Mouse (Mus musculus): ENCODE measurements at regions not wholly inside any gene's neighbourhood (a gene's known extent, or its start where the extent isn't known, plus 50 kb on each side); places are given as distances from the start of the nearest gene placed in this dataset.

GRCm38 (mm10) chr2:117913846-117914245 lies 197.8 kb upstream of the Thbs1 start:
- DNase-seq, result no peak

- no peak for DNase-seq
Observed at GRCm38 (mm10) chr2:117915821-117916220, 195.9 kb upstream of the Thbs1 start.

- no peak for DNase-seq
Observed at GRCm38 (mm10) chr2:117917181-117917580, 194.5 kb upstream of the Thbs1 start.

GRCm38 (mm10) chr2:117924877-117925276 lies 186.8 kb upstream of the Thbs1 start:
- DNase-seq, result no peak

GRCm38 (mm10) chr2:117925412-117925811 lies 186.3 kb upstream of the Thbs1 start:
- DNase-seq, result no peak

- DNase-seq, result no peak
Observed at GRCm38 (mm10) chr2:117928062-117928461, 183.6 kb upstream of the Thbs1 start.

GRCm38 (mm10) chr2:117929586-117929985 lies 182.1 kb upstream of the Thbs1 start:
- DNase-seq, result no peak

GRCm38 (mm10) chr2:117930895-117931537 lies 180.7 kb upstream of the Thbs1 start:
- no peak for DNase-seq

GRCm38 (mm10) chr2:117936590-117936989 lies 175.1 kb upstream of the Thbs1 start:
- DNase-seq, result no peak

- DNase-seq, result no peak
Observed at GRCm38 (mm10) chr2:117938283-117939049, 173.2 kb upstream of the Thbs1 start.

- DNase-seq, result no peak
Observed at GRCm38 (mm10) chr2:117941517-117942096, 170.1 kb upstream of the Thbs1 start.

- DNase-seq, result no peak
Observed at GRCm38 (mm10) chr2:117943666-117944065, 168.0 kb upstream of the Thbs1 start.

- no peak for DNase-seq
Observed at GRCm38 (mm10) chr2:117944325-117944724, 167.4 kb upstream of the Thbs1 start.

GRCm38 (mm10) chr2:117944942-117945341 lies 166.7 kb upstream of the Thbs1 start:
- DNase-seq, result no peak

GRCm38 (mm10) chr2:117950431-117951336 lies 161.0 kb upstream of the Thbs1 start:
- DNase-seq, result peak; percentile 48

- no peak for DNase-seq
Observed at GRCm38 (mm10) chr2:117951337-117951718, 160.3 kb upstream of the Thbs1 start.

GRCm38 (mm10) chr2:117958737-117959136 lies 152.9 kb upstream of the Thbs1 start:
- no peak for DNase-seq

- no peak for DNase-seq
Observed at GRCm38 (mm10) chr2:117959440-117959839, 152.2 kb upstream of the Thbs1 start.

- DNase-seq, result no peak
Observed at GRCm38 (mm10) chr2:117962531-117962930, 149.1 kb upstream of the Thbs1 start.

GRCm38 (mm10) chr2:117963526-117963925 lies 148.2 kb upstream of the Thbs1 start:
- DNase-seq, result no peak

GRCm38 (mm10) chr2:117965758-117966157 lies 145.9 kb upstream of the Thbs1 start:
- no peak for DNase-seq

- no peak for DNase-seq
Observed at GRCm38 (mm10) chr2:117968731-117969130, 142.9 kb upstream of the Thbs1 start.
